Mouse (Mus musculus) C2C12 (cell line): ENCODE results near the gene Jmy.

ENCODE experiments used
- CEBPB ChIP-seq: IDR thresholded peaks from one replicate; pipeline ENCODE4 v1.6.1; 2011; ENCODE audit warnings: low read depth, mild to moderate bottlenecking, control low read depth, moderate library complexity
- CTCF ChIP-seq: IDR thresholded peaks from one replicate; pipeline ENCODE4 v1.5.1; 2011; ENCODE audit not compliant: control insufficient read depth, insufficient read depth, insufficient read length
- MAX ChIP-seq: IDR thresholded peaks from one replicate; pipeline ENCODE4 v1.6.1; 2011; ENCODE audit warnings: mild to moderate bottlenecking, control low read depth
- USF1 ChIP-seq: IDR thresholded peaks from one replicate; pipeline ENCODE4 v1.6.1; 2011; ENCODE audit warnings: low read depth, mild to moderate bottlenecking, control low read depth, moderate library complexity

GRCm38 (mm10) chr13:93458616-93459015 lies 41.0 kb downstream of the Jmy start:
- TF ChIP-seq CEBPB, result no peak
- no peak for TF ChIP-seq CTCF
- no peak for TF ChIP-seq MAX
- no peak for TF ChIP-seq USF1
